Mouse (Mus musculus): Measurements from ENCODE around the gene Prss22.

- TF ChIP-seq CTCF (IDR thresholded peaks at IDR 0.05) (no peak), EP300 (IDR thresholded peaks at IDR 0.05) (no peak)
These were observed 3.2 kb downstream of the Prss22 start for GRCm38 (mm10) chr17:23994667-23995066.

Measured in lung, postnatal 0 days (tissue).